Mouse (Mus musculus) MEL (cell line): ENCODE results near the gene Tbxa2r.

Experiments used
- CTCF ChIP-seq, 3 experiments: IDR thresholded peaks in 2 of 3; conservative IDR thresholded peaks in 1 of 3; 2 replicates each; pipeline ENCODE4 v1.5.1; 2011 to 2012; ENCODE audit warnings: low read length in 3 of 3, low read depth in 2 of 3, mild to moderate bottlenecking in 2 of 3, improper control_type of control experiment in 1 of 3, inconsistent platforms in 1 of 3, mixed read lengths in 1 of 3, moderate library complexity in 1 of 3; ENCODE audit not compliant: control insufficient read depth in 1 of 3, insufficient read depth in 1 of 3, poor library complexity in 1 of 3, severe bottlenecking in 1 of 3
- ETS1 ChIP-seq: IDR thresholded peaks from 2 replicates; pipeline ENCODE4 v1.6.1; 2012; ENCODE audit warnings: low read depth, mild to moderate bottlenecking, inconsistent platforms, low read length, improper control_type of control experiment, moderate library complexity
- POLR2A ChIP-seq, 2 experiments: IDR thresholded peaks; 2 replicates each; pipeline ENCODE4 v1.6.1; 2011 to 2012; ENCODE audit warnings: low read length in 2 of 2, mild to moderate bottlenecking in 2 of 2, control low read depth in 1 of 2, improper control_type of control experiment in 1 of 2, low read depth in 1 of 2, moderate library complexity in 1 of 2; ENCODE audit not compliant: control insufficient read depth in 1 of 2, insufficient read depth in 1 of 2, poor library complexity in 1 of 2
- ZNF384 ChIP-seq: IDR thresholded peaks from 2 replicates; pipeline ENCODE4 v1.6.1; 2012; ENCODE audit warnings: low read depth, mild to moderate bottlenecking, inconsistent platforms, low read length, improper control_type of control experiment

GRCm38 (mm10) chr10:81297845-81298244, 30.7 kb upstream of the Tbxa2r start:
- TF ChIP-seq ETS1 = no peak
- TF ChIP-seq POLR2A (IDR thresholded peaks at IDR 0.05; ENCODE audit: control insufficient read depth in 1 of 2, insufficient read depth in 1 of 2, low read depth in 1 of 2, low read length in 2 of 2, poor library complexity in 1 of 2) = no peak
- no peak for TF ChIP-seq CTCF (IDR thresholded peaks at IDR 0.05 in 2 of 3, conservative IDR thresholded peaks at IDR 0.05 in 1 of 3; ENCODE audit: control insufficient read depth in 1 of 3, insufficient read depth in 1 of 3, low read depth in 2 of 3, low read length in 3 of 3, poor library complexity in 1 of 3, severe bottlenecking in 1 of 3)
- no peak for TF ChIP-seq ZNF384
